15 mouse cellular contexts compared by ENCODE assay signal in genomic region chr4:137768831-137769230, GRCm38 (mm10). TPM values are rescaled to one million over a fixed set of nuclear protein-coding genes. Genes with fewer than 3 reads are reported as not detected.
DNase-seq lines count a peak whose midpoint lies in the region; ATAC-seq and TF ChIP-seq lines count a peak whose summit lies in the region.
"Had no signal": no experiment of that assay in that cellular context is flagged by ENCODE, and none has a peak within 500 bp of the region (broad histone marks: within the 10 kb centered on the region; RNA-seq: fewer than 3 reads in every experiment).

No protein-coding gene starts in this region.

- H3K9me3 ChIP-seq in liver, postnatal 0 days (ENCODE audit: low read length) = no peaks in the 10 kb centered on the region
- H3K9me3 ChIP-seq: G1E; hindbrain, embryonic 12.5 days; limb, embryonic 12.5 days; megakaryocyte, embryonic 14.5 days; stomach, embryonic 15.5 days had no signal

- H3K27me3 ChIP-seq in liver, adult 2 months (ENCODE audit: control insufficient read depth, insufficient read depth, low read length) = no peaks in the 10 kb centered on the region
- no peaks in the 10 kb centered on the region for H3K27me3 ChIP-seq in liver, postnatal 0 days (ENCODE audit: insufficient read depth, low read length)
- H3K27me3 ChIP-seq: hindbrain, embryonic 12.5 days; limb, embryonic 12.5 days; stomach, embryonic 15.5 days had no signal

- peak; percentile 58 for DNase-seq in gastrocnemius, postnatal 25 days
- no peak for DNase-seq in gastrocnemius, postnatal 4 days (ENCODE audit: low spot score in 2 of 2)
- DNase-seq in liver, adult 2 months (ENCODE audit: extremely low read depth, low read depth, low spot score) = peak; percentile 86
- DNase-seq in liver, postnatal 0 days = no peak
- peak; percentile 69 to 70 for DNase-seq in heart, adult 9 months (ENCODE audit: low spot score in 2 of 2)
- DNase-seq in ovary, postnatal 10 days (ENCODE audit: low spot score) = no peak
- no peak for DNase-seq in frontal cortex, postnatal 10 days (ENCODE audit: low spot score in 2 of 2)
- DNase-seq: cerebellum, adult 9-10 months had no signal

- H3K79me2 ChIP-seq in liver, adult 2 months (ENCODE audit: control insufficient read depth, insufficient read depth, low read length) = no peaks in the 10 kb centered on the region

- peak overlapping the region; percentile 21 for H3K9ac ChIP-seq in liver, adult 2 months (ENCODE audit: low read depth, low read length)
- H3K9ac ChIP-seq in liver, postnatal 0 days (replicated peaks) = no peak overlapping the region
- H3K9ac ChIP-seq: hindbrain, embryonic 12.5 days; limb, embryonic 12.5 days; stomach, embryonic 15.5 days had no signal

- peaks cover 64% of the 10 kb centered on the region for H3K4me1 ChIP-seq in liver, adult 2 months (ENCODE audit: control insufficient read depth, insufficient read depth, low read length)
- peaks cover 31% of the 10 kb centered on the region for H3K4me1 ChIP-seq in liver, postnatal 0 days (ENCODE audit: insufficient read depth)

- TF ChIP-seq POLR2A in liver, adult 2 months (IDR thresholded peaks at IDR 0.05; ENCODE audit: extremely low read depth, insufficient read depth, low read length) = no peak

- H3K36me3 ChIP-seq in liver, adult 2 months (ENCODE audit: control insufficient read depth, insufficient read depth, low read length) = no peaks in the 10 kb centered on the region
- no peaks in the 10 kb centered on the region for H3K36me3 ChIP-seq in liver, postnatal 0 days (replicated peaks; ENCODE audit: insufficient read depth, low read length)
- H3K36me3 ChIP-seq: G1E; hindbrain, embryonic 12.5 days; limb, embryonic 12.5 days; stomach, embryonic 15.5 days had no signal

- ATAC-seq in liver, postnatal 0 days = no peak

- H3K27ac ChIP-seq in liver, adult 2 months (replicated peaks; ENCODE audit: insufficient read depth, low read depth, low read length) = peak overlapping the region; percentile 81
- no peak overlapping the region for H3K27ac ChIP-seq in liver, postnatal 0 days (ENCODE audit: low read depth)
- H3K27ac ChIP-seq: hindbrain, embryonic 12.5 days; left cerebral cortex, adult 2 months; limb, embryonic 12.5 days; stomach, embryonic 15.5 days had no signal

- H3K4me3 ChIP-seq in liver, adult 2 months (ENCODE audit: insufficient read depth, low read depth, low read length) = no peak overlapping the region
- no peak overlapping the region for H3K4me3 ChIP-seq in liver, postnatal 0 days (ENCODE audit: low read depth, low read length)
- H3K4me3 ChIP-seq: hindbrain, embryonic 12.5 days; left cerebral cortex, adult 2 months; limb, embryonic 12.5 days; megakaryocyte, embryonic 14.5 days; stomach, embryonic 15.5 days had no signal

- no peak for TF ChIP-seq EP300 in liver, postnatal 0 days (IDR thresholded peaks at IDR 0.05; ENCODE audit: low read depth)

- WGBS in liver, adult 2 months = 34% methylated on average over 6 of the region's 6 CpGs
- WGBS in liver, postnatal 0 days (ENCODE audit: insufficient replicate concordance) = 78% methylated on average over 6 of the region's 6 CpGs

- TF ChIP-seq CTCF in liver, adult 2 months (IDR thresholded peaks at IDR 0.05; ENCODE audit: low read depth, low read length) = no peak
- no peak for TF ChIP-seq CTCF in liver, postnatal 0 days (IDR thresholded peaks at IDR 0.05; ENCODE audit: low read depth)

- no peak overlapping the region for H3K4me2 ChIP-seq in liver, postnatal 0 days (ENCODE audit: low read depth, low read length)
- H3K4me2 ChIP-seq: hindbrain, embryonic 12.5 days; limb, embryonic 12.5 days; stomach, embryonic 15.5 days had no signal

RNA-seq across cellular contexts. Expression of gene Alpl, which starts 27.4 kb away (rescaled TPM):
- 10 to 100 TPM; 13.1 to 14.4 TPM for total RNA-seq in gastrocnemius, postnatal 25 days (2021)
- total RNA-seq in gastrocnemius, postnatal 4 days (2021) = 1 to 10 TPM; 1.3 to 1.5 TPM
- 5.1 and 6.9 TPM in 2 replicates for total RNA-seq in liver, adult 2 months (2014; rRNA removed)
- polyA plus RNA-seq in liver, adult 2 months (2012; rRNA removed) = 7.3 and 10.0 TPM in 2 replicates
- polyA plus RNA-seq in liver, postnatal 0 days (2015; fragmentation: Nextera tagmentation; extraction: Ambion mirVana) = 14.7 and 18.7 TPM in 2 replicates
- total RNA-seq: G1E; granulocyte monocyte progenitor cell, adult 5-6 weeks had no signal
- polyA plus RNA-seq: G1E had no signal

Comparison
In these comparisons a context has a peak if more than half of its experiments do, and no peak if none do; other contexts are left out.
1. DNase-seq: peak in gastrocnemius, postnatal 25 days (single experiment), liver, adult 2 months (single experiment) and heart, adult 9 months (2 of 2); none in gastrocnemius, postnatal 4 days (0 of 2), liver, postnatal 0 days (single experiment), ovary, postnatal 10 days (single experiment) and frontal cortex, postnatal 10 days (0 of 2).